8 mouse cellular contexts compared by ENCODE assay signal in the genomic region with DNA sequence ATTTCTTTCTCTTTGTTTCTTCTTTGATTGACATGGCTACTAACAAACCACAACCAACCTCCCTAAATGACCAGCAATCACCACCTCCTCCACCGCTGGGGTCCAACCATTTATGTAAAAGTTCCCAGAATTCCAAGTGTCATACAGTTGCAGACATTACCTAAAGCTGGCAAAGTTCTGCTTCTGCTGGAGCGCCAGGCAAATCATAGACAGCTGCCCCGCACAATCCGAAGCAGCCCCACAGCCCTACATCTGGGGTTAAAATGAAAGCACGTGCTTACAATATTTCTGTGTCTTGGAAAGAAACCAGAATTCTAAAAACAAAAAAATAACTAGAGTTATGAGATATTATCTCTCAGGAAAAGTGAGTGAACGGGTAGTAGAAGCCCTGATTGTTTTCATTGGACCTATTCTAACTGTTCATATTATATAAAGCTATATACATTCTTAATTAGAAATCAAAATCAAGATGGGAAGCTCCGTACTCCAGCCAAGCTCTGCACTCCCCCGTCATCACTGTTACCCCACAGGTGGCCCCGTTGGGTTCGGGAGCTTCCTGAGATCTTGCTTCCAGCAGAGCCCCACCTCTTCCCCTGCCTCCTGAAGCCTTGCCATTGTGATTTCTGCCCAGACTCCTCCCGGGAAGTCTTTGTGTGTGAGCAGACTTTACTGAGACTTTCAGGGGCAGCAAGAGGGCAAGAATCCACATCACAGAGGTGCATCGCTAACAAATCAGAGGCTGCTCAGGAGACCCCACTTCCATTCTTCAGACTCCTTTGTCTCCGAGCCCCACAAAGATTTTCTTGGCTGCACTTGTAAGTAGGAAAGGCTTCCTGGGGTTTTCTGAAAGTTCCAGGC. TPM values are rescaled to one million over a fixed set of nuclear protein-coding genes. Genes with fewer than 3 reads are reported as not detected.
A peak's percentile ranks its signal among the peaks of the same experiment; 100 is the strongest.
DNase-seq lines count a peak whose midpoint lies in the region; ATAC-seq and TF ChIP-seq lines count a peak whose summit lies in the region.
"Had no signal": no experiment of that assay in that cellular context is flagged by ENCODE, and none has a peak within 500 bp of the region (broad histone marks: within the 10 kb centered on the region; RNA-seq: fewer than 3 reads in every experiment).

No protein-coding gene starts in this region.

- peaks cover 22% of the 10 kb centered on the region for H3K27me3 ChIP-seq in embryonic facial prominence, embryonic 10.5 days (replicated peaks; ENCODE audit: low read depth, poor library complexity, severe bottlenecking)
- H3K27me3 ChIP-seq in forebrain, embryonic 16.5 days (replicated peaks; ENCODE audit: control insufficient read depth, insufficient read depth, low read length) = no peaks in the 10 kb centered on the region
- no peaks in the 10 kb centered on the region for H3K27me3 ChIP-seq in hindbrain, postnatal 0 days (ENCODE audit: insufficient read depth, low read length)
- H3K27me3 ChIP-seq in lung, embryonic 16.5 days (ENCODE audit: control insufficient read depth, insufficient read depth, low read depth, low read length) = no peaks in the 10 kb centered on the region
- no peaks in the 10 kb centered on the region for H3K27me3 ChIP-seq in stomach, postnatal 0 days (ENCODE audit: control insufficient read depth, insufficient read depth, low read length)
- no peaks in the 10 kb centered on the region for H3K27me3 ChIP-seq in thymus, adult 2 months (ENCODE audit: control insufficient read depth, insufficient read depth, low read length)

- DNase-seq in embryonic facial prominence, embryonic 10.5 days (ENCODE audit: low spot score) = peak; percentile 31
- DNase-seq in hindbrain, postnatal 0 days (ENCODE audit: low spot score) = no peak
- DNase-seq in stomach, postnatal 0 days (ENCODE audit: low spot score) = no peak
- DNase-seq in cerebellum, adult 9-11 months = no peak
- no peak for DNase-seq in thymus, adult 2 months

- TF ChIP-seq EP300 in stomach, postnatal 0 days (optimal IDR thresholded peaks at IDR 0.05) = no peak

- H3K27ac ChIP-seq in embryonic facial prominence, embryonic 10.5 days (replicated peaks) = peak overlapping the region; percentile 78
- no peak overlapping the region for H3K27ac ChIP-seq in forebrain, embryonic 16.5 days (ENCODE audit: low read length)
- no peak overlapping the region for H3K27ac ChIP-seq in hindbrain, postnatal 0 days
- H3K27ac ChIP-seq in lung, embryonic 16.5 days (ENCODE audit: low read length) = no peak overlapping the region
- no peak overlapping the region for H3K27ac ChIP-seq in stomach, postnatal 0 days (replicated peaks)
- H3K27ac ChIP-seq in thymus, adult 2 months (ENCODE audit: control insufficient read depth, insufficient read depth, low read length) = no peak overlapping the region

- no peaks in the 10 kb centered on the region for H3K36me3 ChIP-seq in embryonic facial prominence, embryonic 10.5 days (replicated peaks)
- no peaks in the 10 kb centered on the region for H3K36me3 ChIP-seq in forebrain, embryonic 16.5 days (ENCODE audit: control insufficient read depth, insufficient read depth)
- no peaks in the 10 kb centered on the region for H3K36me3 ChIP-seq in hindbrain, postnatal 0 days (ENCODE audit: insufficient read depth, low read length)
- no peaks in the 10 kb centered on the region for H3K36me3 ChIP-seq in lung, embryonic 16.5 days (ENCODE audit: control insufficient read depth, insufficient read depth, low read length)
- H3K36me3 ChIP-seq in stomach, postnatal 0 days (ENCODE audit: control insufficient read depth, insufficient read depth, low read length) = no peaks in the 10 kb centered on the region
- H3K36me3 ChIP-seq in thymus, adult 2 months (ENCODE audit: control insufficient read depth, insufficient read depth, low read length) = no peaks in the 10 kb centered on the region

- peaks cover 16% of the 10 kb centered on the region for H3K4me1 ChIP-seq in embryonic facial prominence, embryonic 10.5 days
- H3K4me1 ChIP-seq in forebrain, embryonic 16.5 days (replicated peaks; ENCODE audit: control insufficient read depth, insufficient read depth, low read length) = peaks cover 7% of the 10 kb centered on the region
- peaks cover 4% of the 10 kb centered on the region; the same call in 1 of the 2 replicates for H3K4me1 ChIP-seq in hindbrain, postnatal 0 days (ENCODE audit: insufficient read depth, low read length)
- H3K4me1 ChIP-seq in lung, embryonic 16.5 days (replicated peaks; ENCODE audit: control insufficient read depth, insufficient read depth, low read length) = peaks cover 4% of the 10 kb centered on the region; the same call in 1 of the 2 replicates
- H3K4me1 ChIP-seq in stomach, postnatal 0 days (replicated peaks; ENCODE audit: control insufficient read depth, insufficient read depth) = peaks cover 2% of the 10 kb centered on the region; the same call in 1 of the 2 replicates
- H3K4me1 ChIP-seq in thymus, adult 2 months (replicated peaks; ENCODE audit: control insufficient read depth, insufficient read depth, low read length) = no peaks in the 10 kb centered on the region

- TF ChIP-seq POLR2A in thymus, adult 2 months (IDR thresholded peaks at IDR 0.05; ENCODE audit: control insufficient read depth, extremely low read depth, insufficient read depth, low read length, poor library complexity) = no peak

- no peak for TF ChIP-seq CTCF in hindbrain, postnatal 0 days (IDR thresholded peaks at IDR 0.05; ENCODE audit: low read depth)
- TF ChIP-seq CTCF in stomach, postnatal 0 days (IDR thresholded peaks at IDR 0.05; ENCODE audit: low read depth) = no peak
- no peak for TF ChIP-seq CTCF in thymus, adult 2 months (IDR thresholded peaks at IDR 0.05; ENCODE audit: borderline replicate concordance, control insufficient read depth, extremely low read depth, insufficient read depth, low read length, poor library complexity)

- peak overlapping the region; percentile 53 for H3K4me3 ChIP-seq in embryonic facial prominence, embryonic 10.5 days
- H3K4me3 ChIP-seq in forebrain, embryonic 16.5 days (replicated peaks; ENCODE audit: low read length) = 0 out of 2 replicates have a peak overlapping the region, but pooled peaks have one; percentile 5
- no peak overlapping the region for H3K4me3 ChIP-seq in hindbrain, postnatal 0 days (ENCODE audit: low read length)
- H3K4me3 ChIP-seq in lung, embryonic 16.5 days (ENCODE audit: low read length) = peak overlapping the region; percentile 40
- H3K4me3 ChIP-seq in stomach, postnatal 0 days (ENCODE audit: low read depth, low read length) = peak overlapping the region; percentile 26
- no peak overlapping the region for H3K4me3 ChIP-seq in thymus, adult 2 months (ENCODE audit: control insufficient read depth, insufficient read depth, low read length)

- peak overlapping the region; percentile 33 for H3K9ac ChIP-seq in forebrain, embryonic 16.5 days (replicated peaks; ENCODE audit: low read depth, low read length)
- no peak overlapping the region for H3K9ac ChIP-seq in hindbrain, postnatal 0 days (replicated peaks; ENCODE audit: low read length)
- H3K9ac ChIP-seq in lung, embryonic 16.5 days (ENCODE audit: low read length) = peak overlapping the region; percentile 56
- peak overlapping the region; percentile 47 for H3K9ac ChIP-seq in stomach, postnatal 0 days (ENCODE audit: low read length)

- H3K9me3 ChIP-seq in embryonic facial prominence, embryonic 10.5 days = no peaks in the 10 kb centered on the region
- no peaks in the 10 kb centered on the region for H3K9me3 ChIP-seq in forebrain, embryonic 16.5 days (ENCODE audit: control insufficient read depth, low read length)
- no peaks in the 10 kb centered on the region for H3K9me3 ChIP-seq in hindbrain, postnatal 0 days (ENCODE audit: low read length)
- H3K9me3 ChIP-seq in lung, embryonic 16.5 days (ENCODE audit: control insufficient read depth, low read length) = no peaks in the 10 kb centered on the region
- H3K9me3 ChIP-seq in stomach, postnatal 0 days (ENCODE audit: control insufficient read depth, low read length) = no peaks in the 10 kb centered on the region

- H3K4me2 ChIP-seq in forebrain, embryonic 16.5 days (ENCODE audit: low read length) = peak overlapping the region; percentile 38
- peak overlapping the region; percentile 47 for H3K4me2 ChIP-seq in hindbrain, postnatal 0 days (ENCODE audit: low read depth, low read length)
- H3K4me2 ChIP-seq in lung, embryonic 16.5 days (ENCODE audit: low read depth, low read length) = peak overlapping the region; percentile 53
- peak overlapping the region; percentile 48 for H3K4me2 ChIP-seq in stomach, postnatal 0 days (replicated peaks; ENCODE audit: low read depth)

- WGBS in embryonic facial prominence, embryonic 10.5 days = 31% methylated on average over 13 of the region's 13 CpGs
- WGBS in forebrain, embryonic 16.5 days = 28% methylated on average over 13 of the region's 13 CpGs
- WGBS in hindbrain, postnatal 0 days = 27% methylated on average over 13 of the region's 13 CpGs
- 24% methylated on average over 13 of the region's 13 CpGs for WGBS in lung, embryonic 16.5 days
- WGBS in stomach, postnatal 0 days = 24% methylated on average over 13 of the region's 13 CpGs
- 27% methylated on average over 13 of the region's 13 CpGs for WGBS in thymus, adult 2 months

- ATAC-seq in forebrain, embryonic 16.5 days = no peak
- ATAC-seq in hindbrain, postnatal 0 days = no peak
- ATAC-seq in lung, embryonic 16.5 days (ENCODE audit: low read depth) = no peak
- ATAC-seq in stomach, postnatal 0 days (ENCODE audit: low FRiP score, low TSS enrichment) = no peak

RNA-seq across cellular contexts. Expression of a gene that starts 6.3 kb away (rescaled TPM):
- not detected in 2 replicates for polyA plus RNA-seq in embryonic facial prominence, embryonic 10.5 days (2016; fragmentation: Nextera tagmentation; extraction: Ambion mirVana)
- polyA plus RNA-seq in forebrain, embryonic 16.5 days (2015; fragmentation: Nextera tagmentation; extraction: Ambion mirVana) = not detected in 2 replicates
- not detected in 2 replicates for total RNA-seq in hindbrain, postnatal 0 days (2014; rRNA removed)
- not detected in 2 replicates for polyA plus RNA-seq in hindbrain, postnatal 0 days (2015; fragmentation: Nextera tagmentation; extraction: Ambion mirVana)
- polyA plus RNA-seq in lung, embryonic 16.5 days (2015; fragmentation: Nextera tagmentation; extraction: Ambion mirVana) = not detected in 2 replicates
- polyA plus RNA-seq in stomach, postnatal 0 days (2015; fragmentation: Nextera tagmentation; extraction: Ambion mirVana) = not detected in 2 replicates
- polyA plus RNA-seq in thymus, adult 2 months (2012; rRNA removed) = not detected in 2 replicates
- total RNA-seq: common myeloid progenitor, adult 5-6 weeks had no signal

Comparison
In these comparisons a context has a peak if more than half of its experiments do, and no peak if none do; other contexts are left out.
1. H3K4me3 ChIP-seq: peak in embryonic facial prominence, embryonic 10.5 days (single experiment), forebrain, embryonic 16.5 days (single experiment), lung, embryonic 16.5 days (single experiment) and stomach, postnatal 0 days (single experiment); none in hindbrain, postnatal 0 days (single experiment) and thymus, adult 2 months (single experiment).
2. Peak in every context shown above with its lines, with median percentiles within 50 percentile points of each other: H3K4me2 ChIP-seq.